Mouse (Mus musculus) ES-Bruce4 (cell line): Measurements from ENCODE around the gene Ptpn22.

Experiments used
- CTCF ChIP-seq: IDR thresholded peaks from one replicate; pipeline ENCODE4 v1.8.1; 2011; ENCODE audit warnings: low read depth, low read length
- POLR2A ChIP-seq: IDR thresholded peaks from one replicate; pipeline ENCODE4 v1.8.1; 2011; ENCODE audit warnings: low read length; ENCODE audit not compliant: insufficient read depth

DNA sequence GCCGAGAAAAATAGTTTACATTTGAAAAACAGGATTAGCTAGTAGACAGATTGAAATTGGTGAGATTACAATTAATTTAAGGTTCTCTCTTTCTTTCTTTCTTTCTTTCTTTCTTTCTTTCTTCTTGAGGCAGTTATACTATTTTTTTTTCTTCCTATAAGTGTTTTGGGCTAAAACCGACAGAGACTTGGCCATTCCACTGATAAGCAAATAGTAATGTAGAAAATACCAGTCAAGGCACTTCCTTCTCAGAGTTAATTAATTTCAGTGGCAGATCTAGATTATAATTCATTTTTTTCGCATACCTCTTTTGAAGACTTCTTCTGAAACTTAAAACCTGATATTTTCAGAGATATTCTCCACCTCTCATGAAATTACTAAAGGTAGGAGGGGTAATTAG is 65.7 kb downstream of the Ptpn22 start:
- TF ChIP-seq POLR2A (no peak), CTCF (no peak)
